Mouse (Mus musculus) liver, embryonic 14.5 days (tissue): Measurements from ENCODE around the gene Lclat1.

Source experiments
- CTCF ChIP-seq: IDR thresholded peaks from 2 replicates; pipeline ENCODE4 v1.5.1; 2016; ENCODE audit warnings: antibody characterized with exemption, low read depth, control low read depth
- EP300 ChIP-seq: IDR thresholded peaks from 2 replicates; pipeline ENCODE4 v1.6.1; 2016; ENCODE audit warnings: antibody characterized with exemption, low read depth

GRCm38 (mm10) chr17:73070466-73070865 is 37.3 kb upstream of the Lclat1 start:
- TF ChIP-seq CTCF: no peak
- TF ChIP-seq EP300: no peak
